Mouse (Mus musculus) intestine, embryonic 16.5 days (tissue): Measurements from ENCODE around the gene Sox13. TPM values are rescaled to one million over a fixed set of nuclear protein-coding genes. Genes with fewer than 3 reads are reported as not detected.

Source experiments
- ATAC-seq: fragments of 200-750 bp; cut with Nextera tagmentation; 2 replicates; pipeline ENCODE4 v1.8.0; 2017; ENCODE audit warnings: moderate TSS enrichment, moderate library complexity
- H3K27ac ChIP-seq: fragments of 300-500 bp; sonication (generic); 2 replicates; pipeline ENCODE4 v1.5.1; 2014; ENCODE audit warnings: mild to moderate bottlenecking, low read length
- H3K27me3 ChIP-seq: fragments of 300-500 bp; sonication (generic); replicated peaks from 2 replicates; pipeline ENCODE4 v1.6.1; 2014; ENCODE audit warnings: low read length, control low read depth, mixed read lengths; ENCODE audit not compliant: control insufficient read depth, insufficient read depth
- H3K36me3 ChIP-seq: fragments of 300-500 bp; sonication (generic); 2 replicates; pipeline ENCODE4 v1.6.1; 2014; ENCODE audit warnings: low read length, control low read depth; ENCODE audit not compliant: control insufficient read depth, insufficient read depth
- H3K4me1 ChIP-seq: fragments of 300-500 bp; sonication (generic); 2 replicates; pipeline ENCODE4 v1.6.1; 2014; ENCODE audit warnings: low read length, control low read depth, mixed read lengths; ENCODE audit not compliant: control insufficient read depth, insufficient read depth
- H3K4me2 ChIP-seq: fragments of 300-500 bp; sonication (generic); 2 replicates; pipeline ENCODE4 v1.6.1; 2014; ENCODE audit warnings: low read depth, low read length, control low read depth
- H3K4me3 ChIP-seq: fragments of 300-500 bp; sonication (generic); 2 replicates; pipeline ENCODE4 v1.5.1; 2014; ENCODE audit warnings: mild to moderate bottlenecking, low read length
- H3K9ac ChIP-seq: fragments of 300-500 bp; sonication (generic); 2 replicates; pipeline ENCODE4 v1.6.1; 2014; ENCODE audit warnings: low read depth, low read length
- H3K9me3 ChIP-seq: fragments of 300-500 bp; sonication (generic); 2 replicates; pipeline ENCODE4 v1.6.1; 2016; ENCODE audit warnings: low read length, control low read depth; ENCODE audit not compliant: control insufficient read depth
- WGBS: fragments of 180-500 bp; shearing (Covaris S2); extraction: QIAGEN DNeasy Blood & Tissue Kit; methylation state at CpG from one replicate; pipeline ENCODE4 v1.1.7; 2014; 5-methylcytosine and 5-hydroxymethylcytosine counted together
- polyA plus RNA-seq: library from polyadenylated mRNA; unstranded; fragments of >200 nt; fragmentation: Nextera tagmentation; extraction: Ambion mirVana; gene quantifications from 2 replicates; pipeline ENCODE4 v1.2.1, GENCODE M21; 2015

Gene Sox13
- polyA plus RNA-seq, 1 experiment from 2014 or later: 5.5 TPM

- no peak for ATAC-seq
- Histone ChIP-seq H3K36me3 (no peaks in the 10 kb centered on the region), H3K27me3 (no peaks in the 10 kb centered on the region), H3K4me2 (no peak overlapping the region), H3K4me1 (peaks cover 37% of the 10 kb centered on the region), H3K27ac (no peak overlapping the region), H3K4me3 (no peak overlapping the region), H3K9me3 (no peaks in the 10 kb centered on the region), H3K9ac (no peak overlapping the region)
- WGBS: 57% methylated on average over 9 of the region's 9 CpGs
These were observed 14.4 kb downstream of the Sox13 start for GRCm38 (mm10) chr1:133409786-133410185.

- Histone ChIP-seq H3K9ac (no peak overlapping the region), H3K36me3 (no peaks in the 10 kb centered on the region), H3K27ac (no peak overlapping the region), H3K27me3 (no peaks in the 10 kb centered on the region), H3K4me3 (no peak overlapping the region), H3K4me1 (peaks cover 32% of the 10 kb centered on the region), H3K4me2 (no peak overlapping the region), H3K9me3 (no peaks in the 10 kb centered on the region)
- no peak for ATAC-seq
- WGBS: 32% methylated on average over 6 of the region's 6 CpGs
These were observed 15.2 kb downstream of the Sox13 start for GRCm38 (mm10) chr1:133408880-133409516.

GRCm38 (mm10) chr1:133408321-133408720 lies 15.9 kb downstream of the Sox13 start:
- H3K27ac ChIP-seq: no peak overlapping the region
- 65% methylated on average over 9 of the region's 9 CpGs for WGBS
- H3K9ac ChIP-seq: no peak overlapping the region
- H3K4me3 ChIP-seq: no peak overlapping the region
- no peaks in the 10 kb centered on the region for H3K9me3 ChIP-seq
- H3K36me3 ChIP-seq: no peaks in the 10 kb centered on the region
- peaks cover 25% of the 10 kb centered on the region for H3K4me1 ChIP-seq
- H3K27me3 ChIP-seq: no peaks in the 10 kb centered on the region
- no peak for ATAC-seq
- H3K4me2 ChIP-seq: no peak overlapping the region

GRCm38 (mm10) chr1:133407436-133407835 lies 16.7 kb downstream of the Sox13 start:
- no peak overlapping the region; the same call in 1 of the 2 replicates for H3K27ac ChIP-seq
- H3K36me3 ChIP-seq: no peaks in the 10 kb centered on the region
- H3K4me3 ChIP-seq: no peak overlapping the region
- no peaks in the 10 kb centered on the region for H3K9me3 ChIP-seq
- peaks cover 18% of the 10 kb centered on the region for H3K4me1 ChIP-seq
- H3K4me2 ChIP-seq: no peak overlapping the region
- WGBS: 65% methylated on average over 6 of the region's 6 CpGs
- no peaks in the 10 kb centered on the region for H3K27me3 ChIP-seq
- ATAC-seq: no peak
- no peak overlapping the region for H3K9ac ChIP-seq

GRCm38 (mm10) chr1:133406614-133407013 lies 17.6 kb downstream of the Sox13 start:
- no peak overlapping the region; the same call in 1 of the 2 replicates for H3K27ac ChIP-seq
- WGBS: 81% methylated on average over 7 of the region's 7 CpGs
- no peaks in the 10 kb centered on the region for H3K36me3 ChIP-seq
- no peaks in the 10 kb centered on the region for H3K27me3 ChIP-seq
- ATAC-seq: no peak
- H3K4me1 ChIP-seq: peaks cover 18% of the 10 kb centered on the region
- no peak overlapping the region for H3K4me3 ChIP-seq
- H3K4me2 ChIP-seq: no peak overlapping the region
- H3K9ac ChIP-seq: no peak overlapping the region
- no peaks in the 10 kb centered on the region for H3K9me3 ChIP-seq

- Histone ChIP-seq H3K4me3 (no peak overlapping the region), H3K9me3 (no peaks in the 10 kb centered on the region), H3K27ac (no peak overlapping the region), H3K36me3 (no peaks in the 10 kb centered on the region), H3K9ac (no peak overlapping the region), H3K27me3 (no peaks in the 10 kb centered on the region), H3K4me2 (no peak overlapping the region), H3K4me1 (peaks cover 11% of the 10 kb centered on the region)
- 58% methylated on average over 4 of the region's 4 CpGs for WGBS
- ATAC-seq: no peak
These were observed 20.2 kb downstream of the Sox13 start for GRCm38 (mm10) chr1:133404005-133404404.

- WGBS: 70% methylated on average over 13 of the region's 13 CpGs
- H3K36me3 ChIP-seq: no peaks in the 10 kb centered on the region
- no peaks in the 10 kb centered on the region for H3K9me3 ChIP-seq
- no peak overlapping the region for H3K27ac ChIP-seq
- no peak overlapping the region for H3K9ac ChIP-seq
- H3K4me1 ChIP-seq: peaks cover 14% of the 10 kb centered on the region
- H3K4me3 ChIP-seq: no peak overlapping the region
- H3K27me3 ChIP-seq: no peaks in the 10 kb centered on the region
- no peak overlapping the region for H3K4me2 ChIP-seq
- ATAC-seq: peak; percentile 39; the same call in 1 of the 2 replicates
These were observed 24.0 kb downstream of the Sox13 start for GRCm38 (mm10) chr1:133400014-133400725.

- H3K9me3 ChIP-seq: no peaks in the 10 kb centered on the region
- H3K27me3 ChIP-seq: no peaks in the 10 kb centered on the region
- peaks cover 18% of the 10 kb centered on the region for H3K4me1 ChIP-seq
- peak overlapping the region; percentile 41; the same call in 1 of the 2 replicates for H3K27ac ChIP-seq
- H3K9ac ChIP-seq: peak overlapping the region; percentile 33; the same call in 1 of the 2 replicates
- WGBS: 27% methylated on average over 17 of the region's 17 CpGs
- H3K4me3 ChIP-seq: no peak overlapping the region
- peaks cover 1% of the 10 kb centered on the region; the same call in 1 of the 2 replicates for H3K36me3 ChIP-seq
- ATAC-seq: no peak
- no peak overlapping the region for H3K4me2 ChIP-seq
These were observed 26.5 kb downstream of the Sox13 start for GRCm38 (mm10) chr1:133397483-133398237.

GRCm38 (mm10) chr1:133397094-133397482 lies 27.1 kb downstream of the Sox13 start:
- ATAC-seq: no peak
- Histone ChIP-seq H3K36me3 (peaks cover 3% of the 10 kb centered on the region; the same call in 1 of the 2 replicates), H3K27ac (peak overlapping the region; percentile 41), H3K9me3 (no peaks in the 10 kb centered on the region), H3K9ac (no peak overlapping the region), H3K4me2 (no peak overlapping the region), H3K27me3 (no peaks in the 10 kb centered on the region), H3K4me1 (peaks cover 18% of the 10 kb centered on the region), H3K4me3 (no peak overlapping the region)
- WGBS: 79% methylated on average over 5 of the region's 5 CpGs
